Mouse (Mus musculus) forelimb bud, embryonic 11.5 days (tissue): ENCODE data around the gene Naa40.

ENCODE experiments used
- DNase-seq: peaks from one replicate; pipeline ENCODE4 v3.0.0-alpha.2; 2012; ENCODE audit warnings: low read depth, low spot score

The Naa40 gene

DNA sequence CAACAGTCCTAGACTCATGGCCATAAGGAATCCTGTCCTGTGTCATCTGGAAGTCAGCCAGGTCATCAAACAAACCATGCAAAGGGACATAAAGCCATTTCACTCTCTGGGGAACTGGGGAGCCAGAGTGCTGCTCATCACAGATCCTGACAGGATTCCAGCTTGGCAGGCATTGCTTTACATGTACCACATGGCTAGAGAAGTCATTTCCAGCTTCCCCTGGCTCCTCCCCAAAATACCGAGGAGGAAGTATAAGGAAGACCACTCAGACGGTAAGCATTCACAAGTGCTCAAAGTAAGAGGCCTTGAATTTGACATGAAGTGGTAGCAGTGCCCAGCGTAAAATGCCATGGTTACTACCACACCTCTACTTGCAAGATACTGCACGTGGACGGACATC, 26.5 kb downstream of the Naa40 start:
- no peak for DNase-seq

DNA sequence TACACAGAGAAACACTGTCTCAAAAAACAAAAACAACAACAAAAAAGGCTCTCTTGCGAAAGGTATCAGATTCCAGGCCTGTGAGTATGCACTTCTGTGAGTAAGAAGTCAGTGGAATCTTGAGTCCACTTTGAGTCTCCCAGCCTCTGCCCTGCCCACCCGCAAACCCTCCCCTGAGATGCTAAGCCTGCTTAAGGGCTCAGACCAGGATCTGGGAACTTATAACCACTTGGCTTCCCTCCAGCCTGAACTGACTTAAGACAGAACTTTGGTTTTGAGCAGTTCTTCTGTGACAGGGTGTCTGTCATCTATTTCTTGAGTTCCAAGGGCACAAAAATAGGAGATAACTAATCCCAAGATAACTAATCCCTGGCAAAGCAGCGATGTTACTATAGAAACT, 28.0 kb downstream of the Naa40 start:
- no peak for DNase-seq

DNA sequence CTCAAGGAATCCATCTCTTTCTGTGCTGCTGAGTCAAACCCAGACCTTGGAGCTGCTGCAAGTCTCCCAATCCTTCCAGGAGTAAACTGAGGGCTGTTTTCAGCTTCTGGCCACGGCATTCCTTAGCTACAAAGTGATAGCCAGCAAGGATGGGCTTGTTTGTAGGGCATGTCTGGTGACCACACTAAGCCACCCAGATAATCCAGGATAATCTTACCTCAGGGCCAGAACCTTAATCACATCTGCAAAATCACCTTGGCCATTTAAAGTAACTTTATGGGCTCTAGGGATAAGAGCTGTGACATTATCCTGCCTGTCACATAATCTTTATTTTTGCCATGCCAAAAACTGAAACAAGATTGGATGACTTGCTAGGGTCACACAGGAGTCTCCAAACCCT, 28.8 kb downstream of the Naa40 start:
- DNase-seq = no peak

DNA sequence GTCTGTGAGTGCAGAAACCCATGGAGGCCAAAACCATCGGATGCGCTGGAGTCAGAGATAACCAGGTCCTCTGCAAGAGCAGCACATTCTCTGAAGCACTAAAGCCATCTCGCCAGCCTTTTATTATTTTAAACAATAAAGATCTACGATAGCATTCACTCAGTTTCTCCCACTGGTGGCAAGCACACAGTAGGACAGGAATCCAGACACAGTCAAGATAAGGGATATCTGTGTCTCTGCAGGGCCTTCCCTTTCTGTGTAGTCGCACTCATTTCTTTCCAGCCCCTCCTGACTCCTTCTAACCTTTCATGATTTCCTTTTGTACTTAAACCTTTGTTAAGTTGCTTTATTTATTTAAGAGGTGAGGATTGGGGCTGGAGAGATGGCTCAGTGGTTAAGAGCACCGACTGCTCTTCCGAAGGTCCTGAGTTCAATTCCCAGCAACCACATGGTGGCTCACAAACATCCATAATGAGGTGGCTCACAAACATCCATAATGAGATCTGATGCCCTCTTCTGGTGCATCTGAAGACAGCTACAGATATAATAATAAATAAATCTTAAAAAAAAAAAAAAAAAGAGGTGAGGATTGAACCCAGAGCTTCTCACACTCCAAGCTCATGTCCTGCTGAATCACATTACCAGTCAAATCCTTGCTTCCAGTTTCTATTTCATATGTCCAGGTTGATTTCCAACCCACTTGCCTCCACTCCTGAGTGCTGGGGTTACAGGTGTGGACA, 30.9 kb downstream of the Naa40 start:
- DNase-seq = no peak

DNA sequence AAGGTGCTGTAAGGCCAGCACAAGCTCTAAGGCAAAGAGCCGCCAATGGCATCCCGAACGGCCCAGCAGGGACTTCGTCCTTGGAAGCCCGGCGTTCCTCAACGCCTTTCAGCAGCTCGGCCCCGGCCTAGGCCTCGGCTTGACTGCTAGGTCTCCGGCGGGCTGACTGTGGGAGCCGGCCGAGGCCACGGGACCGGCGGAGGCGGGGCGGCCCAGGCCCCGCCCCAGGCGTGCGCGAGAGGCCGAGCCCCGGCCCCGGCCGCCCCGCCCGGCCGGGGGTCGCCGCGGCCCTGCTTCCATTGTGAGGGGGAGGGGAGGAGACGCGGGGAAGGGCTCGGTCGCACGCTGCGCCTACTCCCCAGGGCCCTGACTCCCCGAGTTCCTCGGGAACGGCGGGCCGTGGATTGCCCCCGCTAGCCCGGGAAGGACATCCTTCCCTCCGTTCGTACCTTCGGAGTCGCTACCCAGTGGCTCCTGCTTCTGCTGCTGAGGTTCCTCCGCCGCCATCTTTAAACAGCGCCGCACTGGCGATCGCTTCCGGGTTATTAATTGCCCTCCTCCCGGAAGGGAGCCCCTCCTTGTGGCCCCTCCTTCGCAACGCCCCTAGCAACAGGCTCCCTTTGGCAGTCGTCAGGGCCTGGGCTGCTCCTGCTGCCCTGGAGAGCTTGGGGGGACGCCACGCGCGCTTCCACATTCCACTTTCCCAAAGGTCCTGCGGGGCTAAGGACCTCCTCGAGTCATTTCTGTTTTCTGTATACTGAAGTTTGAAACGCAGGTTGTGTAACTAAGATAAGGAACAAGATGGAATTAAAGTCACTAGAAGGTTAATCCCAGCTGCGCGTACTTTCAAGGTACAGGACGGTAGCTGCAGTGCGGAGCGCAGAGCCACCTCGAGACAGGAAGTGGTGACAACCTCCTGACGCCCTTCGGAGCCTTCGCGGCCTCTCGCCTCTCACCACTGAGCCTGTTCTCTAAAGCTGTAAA, 34.9 kb downstream of the Naa40 start, which contains the start of gene Otub1:
Gene Otub1, minus strand, starts transcription at position 564 of the 984 bp plus-strand sequence.
- peak; percentile 96 for DNase-seq

DNA sequence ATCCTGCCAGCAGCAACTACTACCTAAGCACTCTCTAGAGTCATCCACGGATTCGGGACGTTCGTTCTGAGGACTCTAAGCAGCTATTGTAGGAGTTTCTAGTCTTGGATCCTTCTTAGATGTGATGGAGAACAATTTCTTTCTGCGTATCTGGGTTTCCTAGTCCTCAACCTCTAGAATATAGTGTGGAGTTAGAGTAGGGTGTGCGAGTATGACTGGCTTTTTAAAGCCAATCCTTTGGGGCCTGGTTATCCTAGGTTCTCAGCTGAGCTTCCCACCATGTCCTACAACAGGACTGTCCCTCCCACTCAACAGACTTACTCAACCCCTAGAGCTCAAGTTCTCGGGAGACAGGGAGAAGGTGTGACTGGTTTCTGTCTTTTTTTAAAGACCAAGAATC, 35.7 kb downstream of the Naa40 start:
- DNase-seq = no peak

DNA sequence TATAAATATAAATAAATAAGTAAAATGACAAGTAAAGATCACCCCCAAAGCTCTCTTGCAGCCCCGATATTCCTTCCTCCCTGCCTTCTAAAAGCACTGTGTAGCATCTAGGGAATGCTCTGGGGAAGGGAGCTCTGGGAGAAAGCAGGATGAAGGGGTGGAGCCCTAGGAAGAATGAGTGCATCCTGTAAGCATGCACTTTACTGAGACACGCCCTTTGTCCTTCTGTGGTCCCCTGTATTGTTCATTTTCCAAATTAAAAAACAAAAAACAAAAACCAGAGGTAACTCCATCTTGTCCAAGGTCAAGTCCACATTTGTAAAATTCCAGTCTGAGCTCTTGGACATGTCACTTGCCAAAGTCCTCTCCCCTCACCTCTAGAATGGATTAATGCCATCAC, 36.1 kb downstream of the Naa40 start:
- no peak for DNase-seq

DNA sequence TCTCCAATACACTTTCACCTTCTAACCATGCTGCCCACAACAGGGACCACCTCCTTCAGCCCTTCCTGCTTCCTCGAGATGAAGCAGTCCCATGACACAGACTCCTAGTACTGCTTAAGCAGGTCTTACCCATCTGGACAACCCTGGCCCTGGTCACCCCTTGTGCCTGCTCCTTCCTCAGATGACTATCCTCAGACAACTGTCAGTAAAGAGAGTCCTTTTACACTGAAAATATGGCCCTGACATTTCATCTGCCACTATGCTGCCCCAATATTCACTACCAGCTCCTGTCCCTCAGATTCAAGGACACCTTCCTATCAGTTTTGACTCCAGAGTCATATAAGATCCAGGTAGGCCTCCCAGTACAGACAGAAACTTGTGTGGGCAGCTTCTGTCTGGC, 40.6 kb downstream of the Naa40 start:
- DNase-seq = no peak

DNA sequence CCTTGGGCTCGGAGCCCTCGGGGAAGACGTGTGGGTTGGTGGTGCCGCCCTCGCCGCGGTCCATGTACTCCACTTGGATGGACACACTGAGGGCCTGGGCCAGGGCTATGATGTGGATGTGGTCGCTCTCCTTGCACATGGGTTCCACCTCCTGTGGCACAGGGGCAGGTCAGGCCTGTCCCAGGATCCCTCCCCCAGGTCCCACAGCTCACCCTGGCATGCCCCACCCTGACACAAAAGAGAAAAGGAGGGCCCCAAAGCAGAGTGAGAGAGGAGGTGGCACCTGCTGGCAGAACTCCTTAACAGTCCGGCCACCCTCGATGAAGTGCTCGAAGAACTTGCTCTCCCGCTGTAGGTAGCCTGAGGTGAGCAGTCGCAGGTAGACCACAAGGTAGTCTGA, 41.9 kb downstream of the Naa40 start:
- DNase-seq = no peak

DNA sequence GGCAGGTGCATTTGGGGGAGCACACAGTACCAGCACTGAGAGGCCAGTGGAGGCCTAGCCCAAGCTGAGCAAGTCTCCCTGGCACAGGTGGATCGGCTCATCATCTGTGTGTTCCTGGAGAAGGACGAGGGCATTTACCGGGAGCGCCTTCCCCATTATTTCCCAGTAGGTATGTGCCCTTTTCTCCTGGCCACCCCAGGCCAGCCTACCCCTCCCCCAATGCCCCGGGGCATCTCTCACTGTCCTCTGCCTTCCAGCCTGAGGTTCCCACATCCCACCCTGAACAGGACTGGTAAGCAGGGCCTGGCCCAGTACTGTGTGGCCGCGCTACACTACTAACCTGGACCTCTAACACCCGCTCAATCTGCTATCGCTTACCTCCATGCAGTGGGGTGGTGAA, 43.5 kb downstream of the Naa40 start:
- no peak for DNase-seq

DNA sequence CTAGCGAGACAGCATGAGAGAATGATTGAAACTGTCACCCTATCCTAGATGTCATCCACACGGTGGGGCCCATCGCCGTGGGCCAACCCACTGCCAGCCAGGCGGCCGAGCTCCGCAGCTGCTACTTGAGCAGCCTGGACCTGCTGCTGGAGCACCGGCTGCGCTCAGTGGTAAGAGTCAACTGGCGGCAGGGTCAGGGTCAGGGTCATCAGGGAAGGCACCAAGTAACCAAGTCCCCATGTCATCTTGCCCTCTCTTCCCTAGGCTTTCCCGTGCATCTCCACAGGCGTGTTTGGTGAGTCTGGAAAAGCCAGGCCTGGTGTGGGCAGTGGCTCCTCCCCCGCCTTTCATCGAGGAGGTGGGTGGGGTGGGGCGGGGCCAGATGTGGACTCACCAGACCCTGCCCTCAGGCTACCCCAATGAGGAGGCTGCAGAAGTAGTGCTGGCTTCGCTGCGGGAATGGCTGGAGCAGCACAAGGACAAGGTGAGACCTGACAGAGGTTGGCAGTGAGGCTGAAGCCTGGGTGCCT, 44.2 kb downstream of the Naa40 start:
- peak; percentile 67 for DNase-seq

DNA sequence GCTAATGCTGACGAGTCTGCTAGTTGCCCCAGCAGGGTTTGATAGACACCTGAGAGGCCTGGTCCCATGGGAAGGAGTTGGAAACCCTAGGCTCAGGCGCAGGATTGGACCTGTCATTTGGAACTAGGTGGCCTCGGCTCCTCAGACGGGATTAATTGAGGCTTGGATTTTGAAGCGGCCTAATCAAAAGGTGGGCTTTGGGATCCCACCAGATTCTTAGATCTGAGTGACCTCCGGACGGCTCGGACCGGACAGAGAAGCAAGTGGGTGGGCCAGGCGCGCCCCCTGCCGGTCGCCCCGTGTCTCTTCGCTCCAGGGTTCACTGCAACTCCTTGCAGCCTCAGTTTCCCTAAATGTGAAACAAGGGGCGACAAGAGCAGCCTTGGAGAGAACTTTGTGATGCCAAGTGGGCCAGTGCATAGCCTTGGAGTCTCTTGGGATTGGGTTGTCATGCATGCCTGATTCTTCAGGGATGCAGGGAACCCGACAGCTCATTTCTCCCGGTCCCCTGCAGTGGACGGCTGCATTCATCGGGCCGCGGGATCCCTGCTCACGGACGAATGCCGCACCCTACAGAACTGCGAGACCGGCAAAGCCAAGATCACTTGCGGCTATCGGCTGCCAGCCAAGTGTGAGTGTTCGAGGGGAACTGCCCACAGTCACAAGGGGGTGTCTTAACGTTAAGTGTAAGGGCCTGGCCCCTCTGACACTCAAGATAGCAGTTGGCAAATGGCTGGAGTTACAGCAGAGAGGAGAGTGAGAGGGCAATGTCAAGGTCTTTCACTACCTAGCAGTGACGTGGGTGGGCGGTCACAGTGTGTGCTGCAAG, 44.9 kb downstream of the Naa40 start:
- no peak for DNase-seq

DNA sequence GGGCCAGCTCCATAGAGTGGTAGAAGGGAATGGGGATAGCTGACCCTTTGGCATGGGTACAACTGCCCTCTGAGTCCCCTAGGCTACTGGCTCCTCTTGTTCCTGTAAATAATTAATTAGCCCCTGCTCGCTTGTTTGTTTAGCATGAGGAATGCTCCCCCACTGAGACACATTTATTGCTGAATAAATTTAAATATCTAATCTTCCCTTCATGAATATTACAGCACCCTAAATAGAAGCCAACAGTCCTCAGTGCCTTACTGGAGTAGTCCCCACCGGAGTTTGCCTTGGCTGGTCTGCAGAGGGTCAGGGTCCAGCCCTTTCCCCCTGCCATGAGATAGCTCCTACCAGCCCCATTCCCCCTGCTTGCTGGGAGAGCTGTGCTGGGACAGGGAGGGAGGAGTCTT, 48.4 kb downstream of the Naa40 start:
- no peak for DNase-seq

DNA sequence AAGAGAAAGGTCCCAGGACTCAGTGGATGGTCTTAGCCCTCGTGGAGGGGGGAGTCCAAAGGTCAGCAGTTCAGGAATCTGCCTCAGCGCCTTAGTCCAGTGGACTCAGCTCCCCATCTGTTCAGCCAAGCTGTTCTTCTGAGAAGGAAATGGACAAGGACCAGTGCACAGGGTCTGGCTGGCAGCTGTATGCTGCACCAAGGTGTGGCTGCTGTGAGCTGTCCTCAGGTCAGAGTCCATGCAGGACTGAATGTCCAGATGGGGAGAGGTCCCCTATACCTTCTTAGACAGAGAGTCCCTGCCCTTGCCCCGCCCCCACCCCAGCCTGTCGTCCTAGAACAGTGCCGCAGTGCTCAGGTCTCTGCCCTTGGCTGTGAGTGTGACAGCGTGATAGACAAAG, 49.3 kb downstream of the Naa40 start:
- DNase-seq = no peak

DNA sequence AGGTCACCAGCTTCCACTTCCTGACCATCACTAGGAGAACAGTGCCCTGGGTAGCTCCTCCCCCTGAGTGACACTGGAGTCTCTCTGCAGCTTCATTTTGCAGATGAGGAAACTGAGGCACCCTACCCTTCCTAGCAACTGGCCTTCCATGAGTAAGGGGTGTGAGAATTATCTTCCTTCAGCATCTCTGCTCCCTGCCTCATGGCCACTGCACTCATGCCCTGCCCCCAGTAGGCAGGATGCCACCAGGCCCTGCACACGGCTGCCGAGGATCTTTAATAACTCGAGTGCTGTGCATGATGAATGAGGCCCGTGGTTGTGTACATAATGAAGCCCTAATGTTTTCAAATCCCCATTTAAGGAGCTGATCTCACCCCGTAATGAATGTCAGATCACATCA, 50.0 kb downstream of the Naa40 start:
- no peak for DNase-seq

DNA sequence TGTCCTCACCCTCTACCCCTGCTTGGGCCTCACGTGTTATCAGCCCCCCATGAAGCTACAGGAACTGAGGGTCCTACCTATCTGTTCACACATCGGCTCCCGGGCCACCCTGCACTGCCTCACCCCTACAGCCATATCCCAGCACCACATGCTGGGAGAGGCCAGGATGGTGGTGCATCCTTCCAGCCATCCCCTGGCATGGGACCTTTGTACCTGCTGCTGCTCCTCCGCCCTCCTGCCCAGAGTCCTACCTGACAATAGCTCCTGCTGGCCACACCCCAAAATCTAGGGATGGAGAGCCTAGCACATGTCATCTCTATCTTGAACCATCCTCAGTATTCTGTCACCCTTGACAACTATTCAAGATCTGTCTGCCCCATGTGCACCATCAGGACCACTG, 52.0 kb downstream of the Naa40 start:
- no peak for DNase-seq

DNA sequence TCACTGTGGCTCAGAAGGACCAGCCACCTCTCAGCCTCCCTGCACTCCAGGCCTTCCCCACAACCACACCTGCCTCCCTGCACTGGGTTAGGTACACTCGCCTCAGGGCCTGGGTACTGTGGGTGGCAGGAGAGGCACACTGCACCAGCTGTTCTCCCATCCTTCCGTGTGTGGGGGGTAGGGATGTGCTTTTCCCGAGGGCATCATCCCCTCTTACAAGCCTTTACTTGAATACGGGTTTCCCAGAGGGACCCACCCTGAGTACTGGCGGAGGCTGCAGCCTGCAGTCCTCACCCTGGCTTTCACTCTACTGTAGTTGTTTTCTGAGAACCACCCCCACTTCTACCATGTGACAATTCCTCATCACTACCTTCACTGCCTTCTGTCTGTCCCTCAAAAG, 53.8 kb downstream of the Naa40 start:
- DNase-seq = no peak

DNA sequence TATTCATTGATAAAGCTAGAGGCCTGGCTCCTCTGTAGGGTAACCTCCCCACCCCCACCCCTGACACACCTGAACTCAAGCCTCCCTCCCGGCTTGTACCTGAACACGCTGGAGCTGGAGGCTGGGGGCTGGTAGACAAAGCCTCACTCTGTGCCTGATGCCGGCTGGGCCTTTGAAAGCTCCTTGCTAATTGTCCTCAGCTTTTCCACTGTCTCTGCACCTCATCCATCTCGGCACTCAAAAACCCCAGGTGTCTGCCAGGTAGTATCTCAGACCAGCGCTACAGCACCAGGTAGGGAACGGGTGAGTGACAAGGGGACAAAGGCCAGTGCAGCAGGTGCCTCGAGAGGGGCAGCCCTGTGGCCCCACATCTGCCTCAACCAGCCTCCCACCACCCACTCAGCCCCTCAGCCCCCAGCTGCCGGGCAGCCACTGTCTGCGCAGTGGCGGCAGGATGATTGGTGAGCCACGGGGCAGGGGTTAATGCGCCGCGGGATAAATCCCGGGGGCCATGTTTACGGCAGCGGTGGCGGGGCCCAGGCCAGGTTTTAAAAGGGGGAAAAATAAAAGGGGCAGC, 55.2 kb downstream of the Naa40 start:
- no peak for DNase-seq

DNA sequence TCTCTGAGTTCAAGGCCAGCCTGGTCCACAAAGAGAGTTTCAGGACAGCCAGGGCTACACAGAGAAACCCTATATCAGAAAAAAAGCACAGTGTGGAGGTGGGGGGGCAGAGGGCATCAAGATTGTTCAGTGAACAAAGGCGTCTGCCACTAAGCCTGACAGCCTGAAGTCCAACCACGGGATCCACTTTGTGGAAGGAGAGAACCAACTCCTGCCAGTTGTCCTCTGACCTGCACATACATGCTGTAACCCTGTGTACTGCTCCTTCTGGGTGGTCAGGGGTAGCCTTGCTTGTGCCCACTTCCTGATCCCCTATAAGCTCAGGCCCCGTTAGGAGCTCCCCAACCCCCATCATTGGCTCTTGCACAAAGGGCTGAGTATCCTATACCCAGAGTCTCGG, 55.9 kb downstream of the Naa40 start:
- no peak for DNase-seq

DNA sequence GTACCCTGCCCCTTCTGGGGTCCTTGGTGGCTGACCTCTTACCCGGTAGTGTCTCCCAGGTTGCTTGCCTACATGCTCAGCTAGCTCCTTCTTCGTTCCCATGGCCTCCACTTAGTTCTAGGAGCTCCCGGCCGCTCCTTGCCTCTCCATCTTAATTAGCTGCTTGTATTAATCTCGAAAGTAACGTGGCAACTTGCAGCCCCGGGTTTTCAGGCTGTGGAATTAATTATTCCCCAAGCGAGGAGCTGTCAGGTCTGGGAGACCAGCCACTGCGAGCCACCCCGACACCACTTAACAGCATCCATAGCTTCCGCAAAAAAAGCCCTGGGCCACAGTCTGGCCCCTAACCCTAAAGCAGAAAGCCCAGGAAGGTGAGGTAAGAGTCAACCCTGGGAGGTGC, 57.6 kb downstream of the Naa40 start:
- DNase-seq = no peak

DNA sequence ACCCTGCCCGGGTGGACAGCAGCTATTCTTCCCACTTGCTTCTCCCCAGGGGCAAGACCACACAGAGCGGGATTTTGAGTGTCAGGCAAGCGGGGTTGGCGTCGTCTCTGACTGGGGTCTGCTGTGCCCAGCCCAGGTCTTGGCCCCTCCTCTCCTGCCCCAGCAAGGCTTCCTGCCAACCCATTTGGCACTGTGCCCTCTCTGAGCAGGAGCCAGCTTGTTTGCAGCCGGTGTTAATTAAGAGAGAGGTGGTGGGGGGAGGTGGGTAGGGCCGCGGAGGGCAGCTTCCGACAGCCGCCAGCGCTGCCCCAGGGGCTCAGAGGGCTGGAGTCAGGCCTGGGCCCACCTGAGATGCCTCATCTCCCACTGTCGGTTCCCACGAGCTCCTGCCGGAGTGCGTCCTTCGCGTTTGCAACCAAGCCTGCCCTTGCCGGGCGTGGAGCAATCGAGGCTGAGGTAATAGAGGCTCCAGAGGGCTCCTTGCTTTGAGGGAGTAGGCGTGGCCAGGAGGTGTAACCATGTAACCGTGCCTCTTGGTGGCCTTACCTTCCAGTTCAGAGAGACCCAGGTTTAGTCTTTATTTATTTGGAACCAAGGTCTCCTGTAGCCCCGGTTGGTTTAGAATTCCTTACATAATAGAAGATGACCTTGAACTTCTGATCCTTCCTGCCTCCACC, 58.6 kb downstream of the Naa40 start:
- DNase-seq = peak; percentile 55
